Mouse (Mus musculus) effector memory CD4-positive, alpha-beta T cell, adult 7 months (primary cell): ENCODE data around the gene Trib3. TPM values are rescaled to one million over a fixed set of nuclear protein-coding genes. Genes with fewer than 3 reads are reported as not detected.

ENCODE experiments used
- polyA plus RNA-seq: library from polyadenylated mRNA; unstranded; fragments of 100-300 nt; shearing (Covaris generic); gene quantifications from one replicate; pipeline ENCODE4 v1.2.1, GENCODE M21; 2017

Trib3 gene
- polyA plus RNA-seq: 5.6 TPM

DNA sequence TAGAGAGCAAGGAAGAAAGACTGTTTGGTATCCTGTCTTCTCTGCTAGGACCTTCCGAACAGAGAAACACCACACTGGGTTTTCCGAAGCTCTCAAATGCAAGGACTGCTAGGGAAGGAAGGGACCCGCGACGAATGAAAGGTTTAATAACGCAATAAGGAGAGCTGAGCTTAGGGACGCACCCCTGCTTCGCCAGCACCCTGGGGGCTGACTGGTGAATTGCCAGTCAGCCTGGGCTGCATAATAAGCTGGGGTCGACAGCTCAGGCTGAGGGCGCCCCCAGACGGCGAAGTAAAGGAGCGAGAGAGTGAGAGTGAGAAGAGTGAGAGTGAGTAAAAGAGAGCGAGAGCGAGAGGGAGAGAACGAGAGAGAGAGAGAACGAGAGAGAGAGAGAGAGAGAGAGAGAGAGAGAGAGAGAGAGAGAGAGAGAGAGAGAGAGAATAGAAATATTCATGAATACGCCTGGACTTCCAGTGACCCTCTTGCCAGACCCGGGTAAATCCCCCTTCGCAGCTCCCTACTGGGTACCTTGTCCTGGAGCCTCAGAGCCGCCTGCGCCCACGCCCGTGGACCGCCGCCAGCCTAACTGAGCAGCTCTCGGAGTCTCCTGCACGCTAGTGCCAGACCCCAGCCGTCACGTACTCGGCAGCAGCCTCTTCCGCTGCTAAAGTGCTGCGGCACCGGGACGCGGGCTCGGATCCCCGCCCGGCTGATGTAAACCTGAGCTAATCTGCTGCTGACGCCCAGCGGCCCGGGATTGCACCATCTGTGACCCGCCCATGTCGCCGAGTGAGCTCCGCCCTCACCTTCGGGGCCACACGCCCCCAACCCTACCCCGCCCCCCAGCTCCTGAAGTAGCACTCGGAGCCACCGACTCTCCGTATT is at the start of gene Trib3:
TSS of gene Trib3 (minus strand) at position 704 of the 885 bp plus-strand sequence.

DNA sequence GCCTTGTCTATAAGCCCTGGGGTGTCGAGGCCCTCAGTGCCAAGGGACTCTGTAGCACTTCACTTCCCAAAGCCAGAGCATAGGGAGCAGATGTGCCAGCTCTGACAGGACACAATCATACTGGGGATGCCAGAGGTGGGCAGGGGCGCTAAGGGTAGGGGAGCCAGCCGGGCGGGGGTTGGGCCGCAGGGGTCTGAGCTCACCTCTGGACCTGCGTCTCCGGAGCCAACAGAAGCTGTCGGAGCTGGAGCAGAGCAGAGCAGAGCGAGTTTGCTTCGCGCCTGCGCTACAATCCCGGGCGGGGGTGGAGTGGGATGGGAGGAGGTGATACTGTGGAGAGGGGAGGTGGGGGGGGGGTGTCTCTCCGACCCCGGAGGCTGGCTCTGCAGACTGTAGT is 32.5 kb upstream of the Trib3 start, which contains the start of gene Nrsn2:
TSS of gene Nrsn2 (minus strand) at position 294 of the 397 bp plus-strand sequence.

DNA sequence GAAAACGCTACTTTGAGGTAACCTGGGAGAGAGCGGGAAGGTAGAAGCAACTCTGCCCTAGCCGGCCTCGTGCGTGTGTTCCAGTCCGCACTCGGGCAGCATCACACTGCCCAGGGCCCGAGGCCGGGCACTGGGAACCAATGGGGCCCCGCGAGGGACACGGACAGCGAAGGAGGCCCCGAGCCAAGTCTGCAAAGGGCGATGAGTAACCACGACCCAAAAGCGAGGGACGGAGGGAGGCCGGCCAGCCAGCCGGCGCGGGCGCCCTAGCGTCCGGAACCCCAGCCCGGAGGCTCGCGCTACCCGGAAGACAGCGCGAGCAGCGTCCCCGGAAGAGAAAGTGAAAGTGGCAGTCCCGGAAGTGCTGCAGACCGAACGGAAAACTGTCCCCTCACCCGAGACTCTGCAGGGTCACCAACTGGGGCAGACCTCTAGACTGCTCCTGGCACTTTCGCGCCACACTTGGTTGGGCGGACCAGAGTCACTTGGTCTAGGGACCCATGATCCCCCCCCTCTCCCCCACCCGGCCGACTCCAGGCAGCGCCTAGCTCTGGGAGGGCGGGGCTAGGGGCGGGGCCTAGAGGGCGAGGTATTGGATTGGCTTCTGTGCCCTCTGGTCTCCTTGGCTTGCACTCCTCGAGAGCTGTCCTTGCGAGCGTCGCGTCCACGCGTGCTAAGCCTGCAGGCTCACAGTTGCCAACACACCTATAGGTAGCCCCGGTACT is 11.6 kb downstream of the Trib3 start, which contains the start of gene Rbck1:
TSS of gene Rbck1 (minus strand) at position 553 of the 725 bp plus-strand sequence.

DNA sequence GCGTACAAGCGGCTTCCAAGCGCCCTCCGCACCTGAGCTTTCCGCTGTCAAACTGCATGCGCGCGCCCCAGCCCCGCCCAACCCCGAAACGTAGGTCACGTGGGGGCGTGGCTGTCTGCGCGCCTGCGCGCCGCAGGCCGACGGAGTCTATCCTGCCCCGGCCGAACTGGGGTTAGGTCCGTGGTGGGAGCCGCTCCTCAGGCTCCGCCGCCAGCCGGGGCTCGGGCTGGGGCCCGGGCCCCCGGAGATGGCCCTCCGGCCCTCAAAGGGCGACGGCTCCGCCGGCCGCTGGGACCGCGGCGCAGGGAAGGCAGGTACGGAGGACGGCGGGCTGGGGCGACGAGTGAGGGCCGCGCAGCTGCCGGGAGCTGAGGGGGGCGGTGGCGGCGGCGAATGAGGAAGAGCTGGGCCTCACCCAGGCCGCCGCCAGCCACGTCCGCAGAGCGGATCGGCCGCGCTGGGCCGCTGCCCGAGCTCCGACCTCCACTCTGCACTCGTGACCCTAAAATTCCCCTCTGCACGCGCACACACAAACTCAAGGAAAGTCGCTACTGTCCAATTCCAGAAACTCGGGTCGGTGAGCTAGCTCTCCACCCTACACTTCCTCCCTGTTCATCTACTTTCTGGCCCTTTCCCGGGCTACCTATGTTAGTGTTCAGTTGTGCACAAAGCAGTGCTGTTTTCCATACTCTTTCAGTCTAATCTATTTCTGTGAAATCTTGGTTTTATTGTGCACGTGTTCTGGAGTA is 49.9 kb downstream of the Trib3 start, which contains the start of gene Tbc1d20:
TSS of gene Tbc1d20 (plus strand) at position 102 of the 749 bp plus-strand sequence.

Other genes starting within 250 kb of the Trib3 start
- gene Srxn1, start 238.5 kb downstream of the Trib3 start, polyA plus RNA-seq: 5.7 TPM
- not detected for gene Tcf15, start 200.5 kb downstream of the Trib3 start, polyA plus RNA-seq
- 34.2 TPM for gene Csnk2a1, start 117.2 kb downstream of the Trib3 start, polyA plus RNA-seq
- 66.3 TPM for gene Tbc1d20, start 50.2 kb downstream of the Trib3 start, polyA plus RNA-seq
- 268 TPM for gene Rbck1, start 11.4 kb downstream of the Trib3 start, polyA plus RNA-seq
- gene Nrsn2, start 32.6 kb upstream of the Trib3 start, polyA plus RNA-seq: not detected
- 0.21 TPM for gene Sox12, start 54.0 kb upstream of the Trib3 start, polyA plus RNA-seq
- 0.93 TPM for gene Zcchc3, start 71.0 kb upstream of the Trib3 start, polyA plus RNA-seq
- 0.62 TPM for gene 6820408C15Rik, start 71.6 kb upstream of the Trib3 start, polyA plus RNA-seq
- gene Defb23, start 120.6 kb upstream of the Trib3 start, polyA plus RNA-seq: not detected
- not detected for gene Defb20, start 133.0 kb upstream of the Trib3 start, polyA plus RNA-seq
- not detected for gene Defb22, start 146.1 kb upstream of the Trib3 start, polyA plus RNA-seq
- not detected for gene Defb26, start 167.7 kb upstream of the Trib3 start, polyA plus RNA-seq
- not detected for gene Defb28, start 174.2 kb upstream of the Trib3 start, polyA plus RNA-seq
- gene Defb29, start 196.1 kb upstream of the Trib3 start, polyA plus RNA-seq: not detected
- not detected for gene Gm17416, start 225.3 kb upstream of the Trib3 start, polyA plus RNA-seq
- gene Defb21, start 228.7 kb upstream of the Trib3 start, polyA plus RNA-seq: not detected
- gene Defb19, start 236.3 kb upstream of the Trib3 start, polyA plus RNA-seq: 1.1 TPM